Mouse (Mus musculus) hindbrain, embryonic 16.5 days (tissue): ENCODE results near the gene Atxn3. TPM values are rescaled to one million over a fixed set of nuclear protein-coding genes. Genes with fewer than 3 reads are reported as not detected.

Experiments
- ATAC-seq: fragments of 200-750 bp; cut with Nextera tagmentation; 2 replicates; pipeline ENCODE4 v1.8.0; 2017; ENCODE audit warnings: moderate TSS enrichment, moderate library complexity
- H3K27ac ChIP-seq: fragments of 300-500 bp; sonication (generic); 2 replicates; pipeline ENCODE4 v1.5.1; 2014; ENCODE audit warnings: low read depth, mild to moderate bottlenecking, control low read depth, low read length, moderate library complexity
- H3K27me3 ChIP-seq: fragments of 300-500 bp; sonication (generic); replicated peaks from 2 replicates; pipeline ENCODE4 v1.6.1; 2014; ENCODE audit warnings: low read length; ENCODE audit not compliant: control insufficient read depth, insufficient read depth
- H3K36me3 ChIP-seq: fragments of 300-500 bp; sonication (generic); 2 replicates; pipeline ENCODE4 v1.6.1; 2014; ENCODE audit warnings: mild to moderate bottlenecking, low read length, moderate library complexity, mixed read lengths; ENCODE audit not compliant: control insufficient read depth, insufficient read depth
- H3K4me1 ChIP-seq: fragments of 300-500 bp; sonication (generic); 2 replicates; pipeline ENCODE4 v1.6.1; 2014; ENCODE audit warnings: low read depth, low read length; ENCODE audit not compliant: control insufficient read depth, insufficient read depth
- H3K4me2 ChIP-seq: fragments of 300-500 bp; sonication (generic); 2 replicates; pipeline ENCODE4 v1.6.1; 2014; ENCODE audit warnings: mild to moderate bottlenecking, low read length, control low read depth, moderate library complexity
- H3K4me3 ChIP-seq: fragments of 300-500 bp; sonication (generic); 2 replicates; pipeline ENCODE4 v1.5.1; 2014; ENCODE audit warnings: mild to moderate bottlenecking, low read length, control low read depth, moderate library complexity
- H3K9ac ChIP-seq: fragments of 300-500 bp; sonication (generic); 2 replicates; pipeline ENCODE4 v1.6.1; 2014; ENCODE audit warnings: low read depth, mild to moderate bottlenecking, control low read depth, low read length, moderate library complexity
- H3K9me3 ChIP-seq: fragments of 300-500 bp; sonication (generic); 2 replicates; pipeline ENCODE4 v1.6.1; 2014; ENCODE audit warnings: mild to moderate bottlenecking, low read length, moderate library complexity; ENCODE audit not compliant: control insufficient read depth
- WGBS: fragments of 180-500 bp; shearing (Covaris S2); extraction: QIAGEN DNeasy Blood & Tissue Kit; methylation state at CpG from one replicate; pipeline ENCODE4 v1.1.7; 2014; 5-methylcytosine and 5-hydroxymethylcytosine counted together
- polyA plus RNA-seq: library from polyadenylated mRNA; unstranded; fragments of >200 nt; fragmentation: Nextera tagmentation; extraction: Ambion mirVana; gene quantifications from 2 replicates; pipeline ENCODE4 v1.2.1, GENCODE M21; 2015

Atxn3 gene
- polyA plus RNA-seq, 1 experiment from 2014 or later: 9.0 TPM

- Histone ChIP-seq H3K4me1 (peaks cover 18% of the 10 kb centered on the region), H3K4me3 (no peak overlapping the region), H3K36me3 (peaks cover 15% of the 10 kb centered on the region), H3K4me2 (no peak overlapping the region), H3K27me3 (no peaks in the 10 kb centered on the region), H3K9me3 (no peaks in the 10 kb centered on the region), H3K9ac (no peak overlapping the region), H3K27ac (no peak overlapping the region)
- WGBS: 96% methylated on average over 8 of the region's 8 CpGs
- no peak for ATAC-seq
Measured at GRCm38 (mm10) chr12:101979213-101979750, 21.2 kb upstream of the Atxn3 start.

- Histone ChIP-seq H3K4me2 (no peak overlapping the region), H3K27ac (no peak overlapping the region), H3K9ac (no peak overlapping the region), H3K27me3 (no peaks in the 10 kb centered on the region), H3K4me3 (no peak overlapping the region), H3K36me3 (peaks cover 9% of the 10 kb centered on the region), H3K9me3 (no peaks in the 10 kb centered on the region), H3K4me1 (peaks cover 18% of the 10 kb centered on the region)
- no peak for ATAC-seq
- WGBS: 94% methylated on average over 1 of the region's 1 CpGs
Measured at GRCm38 (mm10) chr12:101978588-101978987, 20.5 kb upstream of the Atxn3 start.

DNA sequence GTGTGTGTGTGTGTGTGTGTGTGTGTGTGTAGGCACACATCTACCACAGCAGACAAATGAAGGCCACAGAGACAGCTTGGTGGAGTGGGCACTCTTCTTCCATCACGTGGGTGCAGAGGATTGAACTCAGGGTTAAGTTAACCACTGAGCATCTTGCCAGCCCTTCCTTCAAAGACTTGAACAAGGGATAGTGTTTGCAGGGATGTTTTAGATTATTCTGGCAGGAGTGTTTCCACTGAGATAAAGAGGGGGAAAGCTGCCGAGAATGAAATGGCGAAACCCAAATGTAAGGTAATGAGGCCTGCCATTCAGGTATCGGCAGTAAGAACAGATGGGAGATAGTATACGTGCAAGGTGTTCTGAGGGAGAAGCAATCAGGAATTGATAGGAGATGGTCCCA, 20.1 kb upstream of the Atxn3 start:
- H3K9me3 ChIP-seq: no peaks in the 10 kb centered on the region
- WGBS: 88% methylated on average over 5 of the region's 5 CpGs

GRCm38 (mm10) chr12:101977404-101977915, 19.4 kb upstream of the Atxn3 start:
- H3K4me2 ChIP-seq: no peak overlapping the region; the same call in 1 of the 2 replicates
- H3K36me3 ChIP-seq: peaks cover 3% of the 10 kb centered on the region
- 94% methylated on average over 10 of the region's 10 CpGs for WGBS
- H3K4me3 ChIP-seq: no peak overlapping the region
- H3K9ac ChIP-seq: no peak overlapping the region
- H3K9me3 ChIP-seq: no peaks in the 10 kb centered on the region
- peaks cover 18% of the 10 kb centered on the region for H3K4me1 ChIP-seq
- ATAC-seq: no peak
- H3K27me3 ChIP-seq: no peaks in the 10 kb centered on the region
- no peak overlapping the region for H3K27ac ChIP-seq

More for the DNA sequence above, 20.1 kb upstream of the Atxn3 start:
- Histone ChIP-seq H3K9ac (no peak overlapping the region), H3K4me2 (no peak overlapping the region), H3K4me1 (peaks cover 18% of the 10 kb centered on the region), H3K27me3 (no peaks in the 10 kb centered on the region), H3K4me3 (no peak overlapping the region), H3K27ac (no peak overlapping the region), H3K36me3 (peaks cover 5% of the 10 kb centered on the region)
- no peak for ATAC-seq

DNA sequence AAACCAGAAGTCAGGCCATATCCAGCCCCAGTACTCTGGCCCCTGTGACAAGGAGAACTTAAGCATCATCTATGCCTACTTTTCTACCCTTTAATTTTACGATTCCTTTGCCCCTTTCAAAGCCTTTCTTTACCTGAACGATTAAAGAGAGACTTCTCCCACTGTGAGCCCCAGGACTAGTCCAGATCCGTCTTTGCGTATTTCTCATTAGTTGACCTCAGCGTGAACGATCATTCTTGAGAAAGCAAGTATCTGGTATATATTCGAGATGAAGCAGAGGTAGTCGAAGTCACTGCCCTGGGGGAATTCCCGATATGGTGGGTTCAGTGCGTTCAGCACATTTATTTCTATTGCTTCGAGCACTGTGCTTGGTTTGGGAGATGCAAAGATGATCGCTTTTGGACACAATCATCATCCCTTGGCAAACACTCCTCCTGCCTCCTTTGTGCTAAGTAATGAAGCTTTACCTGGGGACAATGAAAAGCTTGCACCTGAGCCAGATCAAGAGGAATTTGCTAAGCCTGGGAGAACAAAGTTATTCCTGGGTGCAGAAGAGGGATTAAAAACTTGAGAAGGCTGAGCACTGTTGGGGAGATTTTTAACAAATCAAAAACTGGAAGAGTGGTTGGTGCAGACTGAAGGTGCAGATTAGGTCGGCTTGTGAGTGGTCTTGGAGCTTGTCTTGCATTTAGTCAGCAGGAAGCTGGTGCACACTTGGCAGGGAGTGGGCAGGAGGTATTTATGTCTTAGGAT, 18.8 kb upstream of the Atxn3 start:
- Histone ChIP-seq H3K27me3 (no peaks in the 10 kb centered on the region), H3K4me2 (peak overlapping the region; percentile 84), H3K9me3 (no peaks in the 10 kb centered on the region), H3K4me3 (peak overlapping the region; percentile 90), H3K4me1 (peaks cover 18% of the 10 kb centered on the region), H3K27ac (peak overlapping the region; percentile 95), H3K36me3 (peaks cover 1% of the 10 kb centered on the region), H3K9ac (peak overlapping the region; percentile 79)
- no peak for ATAC-seq
- WGBS: 21% methylated on average over 13 of the region's 13 CpGs

- peaks cover 18% of the 10 kb centered on the region for H3K4me1 ChIP-seq
- ATAC-seq: peak; percentile 98
- peak within 1 kb of the TSS; percentile 90 for H3K4me3 ChIP-seq
- H3K4me2 ChIP-seq: peak within 1 kb of the TSS; percentile 84
- H3K27me3 ChIP-seq: no peaks in the 10 kb centered on the region
- H3K27ac ChIP-seq: peak within 1 kb of the TSS; percentile 95
- under 1% methylated on average over 51 of the region's 77 CpGs for WGBS
- no peaks in the 10 kb centered on the region for H3K36me3 ChIP-seq
- no peaks in the 10 kb centered on the region for H3K9me3 ChIP-seq
- peak within 1 kb of the TSS; percentile 79 for H3K9ac ChIP-seq
Measured at GRCm38 (mm10) chr12:101975601-101976571, 17.8 kb upstream of the Atxn3 start, which contains the start of gene Cpsf2. TSS of gene Cpsf2 (plus strand) at chr12:101975988.

DNA sequence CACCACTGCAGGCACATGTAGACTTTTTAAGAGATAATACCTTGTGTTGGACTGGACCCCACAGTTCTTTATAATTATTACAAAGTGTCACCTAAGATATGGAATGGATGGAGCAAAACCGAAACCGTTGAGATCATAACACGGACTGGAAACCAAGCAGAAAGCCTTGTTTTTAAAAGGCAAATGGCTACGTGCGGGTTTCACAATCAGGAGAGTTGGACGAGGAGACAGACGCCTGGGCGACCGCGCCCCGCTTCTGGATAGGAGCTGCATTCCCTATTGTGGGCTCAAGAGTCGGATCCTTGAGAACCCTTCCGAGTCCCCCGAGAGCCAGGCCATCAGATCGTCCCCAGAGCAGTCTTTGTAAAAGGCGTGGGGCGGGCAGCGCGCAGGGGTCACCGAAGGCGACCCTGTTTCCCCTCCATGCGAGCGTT, 17.1 kb upstream of the Atxn3 start:
- peak overlapping the region; percentile 79 for H3K9ac ChIP-seq
- H3K4me3 ChIP-seq: peak overlapping the region; percentile 90
- no peaks in the 10 kb centered on the region for H3K36me3 ChIP-seq
- peak overlapping the region; percentile 95 for H3K27ac ChIP-seq
- no peaks in the 10 kb centered on the region for H3K27me3 ChIP-seq
- peak; percentile 66 for ATAC-seq
- peak overlapping the region; percentile 84 for H3K4me2 ChIP-seq
- WGBS: under 1% methylated on average over 23 of the region's 23 CpGs
- H3K9me3 ChIP-seq: no peaks in the 10 kb centered on the region
- H3K4me1 ChIP-seq: peaks cover 18% of the 10 kb centered on the region

DNA sequence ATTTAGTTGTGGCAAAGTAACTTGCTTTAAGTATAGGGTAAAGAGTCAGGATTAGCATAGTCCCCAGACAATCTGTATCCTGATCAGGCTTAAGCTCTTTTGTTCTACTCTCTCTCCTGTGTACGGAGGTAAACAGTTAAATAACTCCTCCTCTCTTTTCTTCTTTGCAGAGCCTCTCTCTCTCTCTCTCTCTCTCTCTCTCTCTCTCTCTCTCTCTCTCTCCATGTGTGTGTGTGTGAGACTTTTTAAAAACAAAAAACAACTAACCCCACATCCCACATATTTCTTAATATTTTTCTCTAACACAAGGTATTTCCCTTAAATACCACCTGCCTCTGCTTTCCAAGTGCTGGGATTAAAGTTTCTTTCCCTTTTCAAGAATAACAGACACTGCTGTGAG, 16.5 kb upstream of the Atxn3 start:
- no peaks in the 10 kb centered on the region for H3K27me3 ChIP-seq
- H3K4me2 ChIP-seq: peak overlapping the region; percentile 84
- ATAC-seq: no peak
- 6% methylated on average over 1 of the region's 1 CpGs for WGBS
- peak overlapping the region; percentile 90 for H3K4me3 ChIP-seq
- no peak overlapping the region for H3K27ac ChIP-seq
- H3K4me1 ChIP-seq: peaks cover 18% of the 10 kb centered on the region
- H3K9me3 ChIP-seq: no peaks in the 10 kb centered on the region
- no peaks in the 10 kb centered on the region for H3K36me3 ChIP-seq
- H3K9ac ChIP-seq: peak overlapping the region; percentile 79; the same call in 1 of the 2 replicates
